Mouse (Mus musculus) intestine, embryonic 15.5 days (tissue): ENCODE measurements around the gene Itgam. TPM values are rescaled to one million over a fixed set of nuclear protein-coding genes. Genes with fewer than 3 reads are reported as not detected.

Experiments used
- ATAC-seq: fragments of 200-750 bp; cut with Nextera tagmentation; 2 replicates; pipeline ENCODE4 v1.8.0; 2017; ENCODE audit warnings: moderate TSS enrichment, moderate library complexity
- H3K27ac ChIP-seq: fragments of 300-500 bp; sonication (generic); 2 replicates; pipeline ENCODE4 v1.5.1; 2015; ENCODE audit warnings: mild to moderate bottlenecking, inconsistent platforms
- H3K27me3 ChIP-seq: fragments of 300-500 bp; sonication (generic); replicated peaks from 2 replicates; pipeline ENCODE4 v1.6.1; 2015; ENCODE audit warnings: inconsistent platforms
- H3K36me3 ChIP-seq: fragments of 300-500 bp; sonication (generic); 2 replicates; pipeline ENCODE4 v1.6.1; 2015; ENCODE audit warnings: inconsistent platforms
- H3K4me1 ChIP-seq: fragments of 300-500 bp; sonication (generic); replicated peaks from 2 replicates; pipeline ENCODE4 v1.6.1; 2015; ENCODE audit warnings: inconsistent platforms
- H3K4me2 ChIP-seq: fragments of 300-500 bp; sonication (generic); replicated peaks from 2 replicates; pipeline ENCODE4 v1.6.1; 2015; ENCODE audit warnings: mild to moderate bottlenecking, inconsistent platforms
- H3K4me3 ChIP-seq: fragments of 300-500 bp; sonication (generic); replicated peaks from 2 replicates; pipeline ENCODE4 v1.5.1; 2015; ENCODE audit warnings: inconsistent platforms
- H3K9ac ChIP-seq: fragments of 300-500 bp; sonication (generic); 2 replicates; pipeline ENCODE4 v1.6.1; 2015; ENCODE audit warnings: inconsistent platforms
- H3K9me3 ChIP-seq: fragments of 300-500 bp; sonication (generic); 2 replicates; pipeline ENCODE4 v1.6.1; 2016; ENCODE audit warnings: inconsistent platforms
- WGBS: fragments of 180-500 bp; shearing (Covaris S2); methylation state at CpG from one replicate; pipeline ENCODE4 v1.1.7; 2015; 5-methylcytosine and 5-hydroxymethylcytosine counted together
- polyA plus RNA-seq: library from polyadenylated mRNA; unstranded; fragments of >200 nt; fragmentation: Nextera tagmentation; extraction: Ambion mirVana; gene quantifications from 2 replicates; pipeline ENCODE4 v1.2.1, GENCODE M21; 2015

Gene Itgam
- polyA plus RNA-seq, 1 experiment from 2014 or later: 2.1 TPM

- Histone ChIP-seq H3K9me3 (no peaks in the 10 kb centered on the region), H3K4me2 (no peak overlapping the region), H3K4me3 (no peak overlapping the region), H3K9ac (no peak overlapping the region), H3K36me3 (no peaks in the 10 kb centered on the region), H3K27ac (no peak overlapping the region), H3K4me1 (no peaks in the 10 kb centered on the region), H3K27me3 (no peaks in the 10 kb centered on the region)
- no peak for ATAC-seq
- WGBS: 96% methylated on average over 11 of the region's 11 CpGs
Observed at GRCm38 (mm10) chr7:128114371-128115105, 52.1 kb downstream of the Itgam start.

GRCm38 (mm10) chr7:128115211-128115958 lies 52.9 kb downstream of the Itgam start:
- Histone ChIP-seq H3K4me2 (no peak overlapping the region), H3K27me3 (no peaks in the 10 kb centered on the region), H3K27ac (no peak overlapping the region), H3K36me3 (no peaks in the 10 kb centered on the region), H3K9ac (no peak overlapping the region), H3K4me1 (no peaks in the 10 kb centered on the region), H3K4me3 (no peak overlapping the region), H3K9me3 (no peaks in the 10 kb centered on the region)
- 66% methylated on average over 5 of the region's 5 CpGs for WGBS
- no peak for ATAC-seq

- WGBS: 91% methylated on average over 5 of the region's 5 CpGs
- no peak overlapping the region for H3K4me2 ChIP-seq
- ATAC-seq: no peak
- H3K27ac ChIP-seq: no peak overlapping the region
- H3K36me3 ChIP-seq: no peaks in the 10 kb centered on the region
- no peaks in the 10 kb centered on the region for H3K27me3 ChIP-seq
- H3K4me1 ChIP-seq: no peaks in the 10 kb centered on the region
- H3K4me3 ChIP-seq: no peak overlapping the region
- H3K9me3 ChIP-seq: no peaks in the 10 kb centered on the region
- H3K9ac ChIP-seq: no peak overlapping the region
Observed at GRCm38 (mm10) chr7:128116396-128116795, 54.0 kb downstream of the Itgam start.

- Histone ChIP-seq H3K36me3 (no peaks in the 10 kb centered on the region), H3K4me1 (no peaks in the 10 kb centered on the region), H3K27me3 (no peaks in the 10 kb centered on the region), H3K4me3 (no peak overlapping the region), H3K9me3 (no peaks in the 10 kb centered on the region), H3K4me2 (no peak overlapping the region), H3K9ac (no peak overlapping the region), H3K27ac (no peak overlapping the region)
- WGBS: 85% methylated on average over 6 of the region's 6 CpGs
- no peak for ATAC-seq
Observed at GRCm38 (mm10) chr7:128119726-128120490, 57.5 kb downstream of the Itgam start.

- no peak for ATAC-seq
- no peaks in the 10 kb centered on the region for H3K36me3 ChIP-seq
- WGBS: 77% methylated on average over 8 of the region's 8 CpGs
Observed at GRCm38 (mm10) chr7:128128741-128129720, 66.6 kb downstream of the Itgam start, which contains the start of gene Itgax. Gene Itgax, plus strand, starts transcription at chr7:128129547.

GRCm38 (mm10) chr7:128132148-128132547 lies 69.7 kb downstream of the Itgam start:
- H3K4me2 ChIP-seq: no peak overlapping the region
- 80% methylated on average over 5 of the region's 5 CpGs for WGBS
- no peak for ATAC-seq

More at GRCm38 (mm10) chr7:128128741-128129720, 66.6 kb downstream of the Itgam start, which contains the start of gene Itgax:
- Histone ChIP-seq H3K4me3 (no peak within 1 kb of the TSS), H3K27ac (no peak within 1 kb of the TSS), H3K4me1 (no peaks in the 10 kb centered on the region), H3K4me2 (no peak within 1 kb of the TSS), H3K9ac (no peak within 1 kb of the TSS), H3K9me3 (no peaks in the 10 kb centered on the region), H3K27me3 (no peaks in the 10 kb centered on the region)

GRCm38 (mm10) chr7:128133596-128133995 lies 71.2 kb downstream of the Itgam start:
- Histone ChIP-seq H3K27ac (no peak overlapping the region), H3K9ac (no peak overlapping the region), H3K27me3 (no peaks in the 10 kb centered on the region), H3K4me2 (no peak overlapping the region), H3K4me3 (no peak overlapping the region), H3K4me1 (no peaks in the 10 kb centered on the region), H3K36me3 (no peaks in the 10 kb centered on the region), H3K9me3 (no peaks in the 10 kb centered on the region)
- 85% methylated on average over 2 of the region's 2 CpGs for WGBS
- ATAC-seq: no peak

More at GRCm38 (mm10) chr7:128132148-128132547, 69.7 kb downstream of the Itgam start:
- Histone ChIP-seq H3K27ac (no peak overlapping the region), H3K36me3 (no peaks in the 10 kb centered on the region), H3K4me1 (no peaks in the 10 kb centered on the region), H3K9ac (no peak overlapping the region), H3K9me3 (no peaks in the 10 kb centered on the region), H3K4me3 (no peak overlapping the region), H3K27me3 (no peaks in the 10 kb centered on the region)

- H3K4me1 ChIP-seq: no peaks in the 10 kb centered on the region
- no peak overlapping the region for H3K4me2 ChIP-seq
- no peak for ATAC-seq
- H3K27me3 ChIP-seq: no peaks in the 10 kb centered on the region
- no peak overlapping the region for H3K9ac ChIP-seq
- no peaks in the 10 kb centered on the region for H3K36me3 ChIP-seq
- WGBS: 38% methylated on average over 4 of the region's 4 CpGs
- no peak overlapping the region for H3K4me3 ChIP-seq
- no peak overlapping the region for H3K27ac ChIP-seq
- no peaks in the 10 kb centered on the region for H3K9me3 ChIP-seq
Observed at GRCm38 (mm10) chr7:128136927-128137326, 74.5 kb downstream of the Itgam start.

- ATAC-seq: no peak
- H3K4me3 ChIP-seq: no peak overlapping the region
- no peak overlapping the region for H3K27ac ChIP-seq
- no peak overlapping the region for H3K4me2 ChIP-seq
- H3K9ac ChIP-seq: no peak overlapping the region
- H3K27me3 ChIP-seq: no peaks in the 10 kb centered on the region
- no peaks in the 10 kb centered on the region for H3K36me3 ChIP-seq
- no peaks in the 10 kb centered on the region for H3K9me3 ChIP-seq
- no peaks in the 10 kb centered on the region for H3K4me1 ChIP-seq
- WGBS: 97% methylated on average over 6 of the region's 6 CpGs
Observed at GRCm38 (mm10) chr7:128139611-128140010, 77.2 kb downstream of the Itgam start.

- Histone ChIP-seq H3K4me3 (no peak overlapping the region), H3K4me1 (no peaks in the 10 kb centered on the region), H3K9ac (no peak overlapping the region), H3K36me3 (no peaks in the 10 kb centered on the region), H3K4me2 (no peak overlapping the region), H3K27ac (no peak overlapping the region), H3K9me3 (no peaks in the 10 kb centered on the region), H3K27me3 (no peaks in the 10 kb centered on the region)
- peak; percentile 78 for ATAC-seq
- WGBS: 56% methylated on average over 8 of the region's 8 CpGs
Observed at GRCm38 (mm10) chr7:128150970-128151369, 88.5 kb downstream of the Itgam start.

GRCm38 (mm10) chr7:128154076-128154475 lies 91.6 kb downstream of the Itgam start, which contains the start of gene Itgad:
Gene Itgad, plus strand, starts transcription at chr7:128154376.
- Histone ChIP-seq H3K9me3 (no peaks in the 10 kb centered on the region), H3K4me2 (no peak within 1 kb of the TSS), H3K9ac (no peak within 1 kb of the TSS), H3K36me3 (no peaks in the 10 kb centered on the region), H3K4me3 (no peak within 1 kb of the TSS), H3K4me1 (no peaks in the 10 kb centered on the region), H3K27me3 (no peaks in the 10 kb centered on the region), H3K27ac (no peak within 1 kb of the TSS)
- 94% methylated on average over 21 of the region's 21 CpGs for WGBS
- no peak for ATAC-seq
